12 mouse cellular contexts compared by ENCODE assay signal in the genomic region with DNA sequence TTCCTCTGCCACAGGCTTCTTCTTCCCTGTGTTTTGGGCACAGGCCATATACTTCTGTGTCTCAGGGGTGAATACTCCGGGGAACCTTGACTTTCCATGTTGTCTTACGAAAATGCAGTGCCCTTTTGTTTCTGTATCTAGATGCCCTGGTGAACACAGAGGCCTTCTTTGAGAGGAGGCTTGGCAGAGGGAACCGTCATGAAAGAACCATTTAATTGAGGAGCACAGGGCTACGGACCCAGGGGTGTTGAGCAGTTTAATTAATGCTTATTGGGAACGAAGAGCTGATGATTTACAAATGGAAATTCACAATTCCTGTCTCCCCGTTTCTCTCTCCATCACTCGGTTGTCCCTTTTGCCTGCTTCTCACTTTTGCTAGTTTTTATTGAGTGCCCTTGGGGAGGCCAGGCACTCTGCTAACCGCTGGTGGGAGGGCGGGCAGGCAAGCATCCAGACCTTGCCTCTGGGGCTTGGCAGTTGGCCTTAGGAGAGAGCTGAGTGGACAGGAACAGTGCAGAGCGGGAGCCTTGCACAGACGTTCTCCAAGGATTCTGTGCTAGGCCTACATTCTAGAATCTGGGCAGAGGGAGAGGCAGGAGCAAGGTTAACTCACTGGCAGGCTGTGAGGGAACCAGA. TPM values are rescaled to one million over a fixed set of nuclear protein-coding genes. Genes with fewer than 3 reads are reported as not detected.
A peak's percentile ranks its signal among the peaks of the same experiment; 100 is the strongest.
DNase-seq lines count a peak whose midpoint lies in the region; ATAC-seq and TF ChIP-seq lines count a peak whose summit lies in the region.
"Had no signal": no experiment of that assay in that cellular context is flagged by ENCODE, and none has a peak within 500 bp of the region (broad histone marks: within the 10 kb centered on the region; RNA-seq: fewer than 3 reads in every experiment).

No protein-coding gene starts in this region.

- H3K27ac ChIP-seq in forebrain, postnatal 0 days (ENCODE audit: low read depth, low read length) = no peak overlapping the region
- H3K27ac ChIP-seq in forebrain, embryonic 13.5 days = no peak overlapping the region
- no peak overlapping the region for H3K27ac ChIP-seq in midbrain, embryonic 11.5 days (ENCODE audit: low read depth, low read length)
- H3K27ac ChIP-seq in midbrain, embryonic 14.5 days (replicated peaks; ENCODE audit: low read depth, low read length) = no peak overlapping the region
- H3K27ac ChIP-seq in olfactory bulb, adult 2 months (ENCODE audit: insufficient read depth, low read depth, low read length) = peak overlapping the region; percentile 18; the same call in 1 of the 2 replicates
- H3K27ac ChIP-seq: liver, embryonic 13.5 days; neural tube, embryonic 12.5 days had no signal

- 52% methylated on average over 11 of the region's 11 CpGs for WGBS in forebrain, postnatal 0 days
- WGBS in forebrain, embryonic 13.5 days = 62% methylated on average over 11 of the region's 11 CpGs
- WGBS in midbrain, embryonic 11.5 days = 89% methylated on average over 11 of the region's 11 CpGs
- 77% methylated on average over 11 of the region's 11 CpGs for WGBS in midbrain, embryonic 14.5 days
- WGBS in olfactory bulb, adult 2 months = 66% methylated on average over 11 of the region's 11 CpGs

- no peak for TF ChIP-seq CTCF in forebrain, postnatal 0 days (IDR thresholded peaks at IDR 0.05; ENCODE audit: low read depth)
- TF ChIP-seq CTCF in olfactory bulb, adult 2 months (IDR thresholded peaks at IDR 0.05; ENCODE audit: insufficient read depth, low read depth, low read length) = no peak

- H3K4me3 ChIP-seq in forebrain, postnatal 0 days (ENCODE audit: low read depth, low read length) = no peak overlapping the region
- no peak overlapping the region for H3K4me3 ChIP-seq in forebrain, embryonic 13.5 days
- H3K4me3 ChIP-seq in midbrain, embryonic 11.5 days (ENCODE audit: low read depth, low read length) = no peak overlapping the region
- H3K4me3 ChIP-seq in midbrain, embryonic 14.5 days (replicated peaks; ENCODE audit: low read depth, low read length) = no peak overlapping the region
- no peak overlapping the region for H3K4me3 ChIP-seq in olfactory bulb, adult 2 months (ENCODE audit: insufficient read depth, low read depth, low read length)
- H3K4me3 ChIP-seq: liver, embryonic 13.5 days; neural tube, embryonic 12.5 days had no signal

- no peaks in the 10 kb centered on the region for H3K27me3 ChIP-seq in forebrain, postnatal 0 days (ENCODE audit: insufficient read depth, low read length)
- no peaks in the 10 kb centered on the region for H3K27me3 ChIP-seq in forebrain, embryonic 13.5 days
- H3K27me3 ChIP-seq in midbrain, embryonic 11.5 days (ENCODE audit: control insufficient read depth, insufficient read depth, low read length) = no peaks in the 10 kb centered on the region
- H3K27me3 ChIP-seq in midbrain, embryonic 14.5 days (ENCODE audit: control insufficient read depth, insufficient read depth, low read length) = no peaks in the 10 kb centered on the region
- H3K27me3 ChIP-seq: liver, embryonic 13.5 days had no signal

- H3K4me2 ChIP-seq in forebrain, postnatal 0 days (ENCODE audit: low read depth) = no peak overlapping the region
- H3K4me2 ChIP-seq in forebrain, embryonic 13.5 days = no peak overlapping the region
- H3K4me2 ChIP-seq in midbrain, embryonic 11.5 days = no peak overlapping the region
- no peak overlapping the region for H3K4me2 ChIP-seq in midbrain, embryonic 14.5 days (ENCODE audit: low read length)
- H3K4me2 ChIP-seq: liver, embryonic 13.5 days; neural tube, embryonic 12.5 days had no signal

- H3K36me3 ChIP-seq in forebrain, postnatal 0 days (ENCODE audit: insufficient read depth) = no peaks in the 10 kb centered on the region
- H3K36me3 ChIP-seq in forebrain, embryonic 13.5 days (ENCODE audit: poor library complexity, severe bottlenecking) = no peaks in the 10 kb centered on the region
- H3K36me3 ChIP-seq in midbrain, embryonic 11.5 days (ENCODE audit: control insufficient read depth, insufficient read depth, low read length) = no peaks in the 10 kb centered on the region
- H3K36me3 ChIP-seq in midbrain, embryonic 14.5 days (ENCODE audit: control insufficient read depth, insufficient read depth, low read length) = no peaks in the 10 kb centered on the region
- H3K36me3 ChIP-seq: liver, embryonic 13.5 days; neural tube, embryonic 12.5 days had no signal

- no peaks in the 10 kb centered on the region for H3K4me1 ChIP-seq in forebrain, postnatal 0 days (ENCODE audit: insufficient read depth)
- peaks cover 4% of the 10 kb centered on the region; the same call in 1 of the 2 replicates for H3K4me1 ChIP-seq in forebrain, embryonic 13.5 days
- no peaks in the 10 kb centered on the region for H3K4me1 ChIP-seq in midbrain, embryonic 11.5 days (ENCODE audit: control insufficient read depth, insufficient read depth, low read length)
- H3K4me1 ChIP-seq in midbrain, embryonic 14.5 days (ENCODE audit: control insufficient read depth, insufficient read depth, low read length) = no peaks in the 10 kb centered on the region
- 0 out of 2 replicates have a peak, but pooled peaks cover 3% of the 10 kb centered on the region for H3K4me1 ChIP-seq in olfactory bulb, adult 2 months (ENCODE audit: control insufficient read depth, insufficient read depth, low read length)
- H3K4me1 ChIP-seq: liver, embryonic 13.5 days; neural tube, embryonic 12.5 days had no signal

- peak; percentile 64 for ATAC-seq in forebrain, postnatal 0 days
- no peak for ATAC-seq in forebrain, embryonic 13.5 days
- ATAC-seq in midbrain, embryonic 11.5 days (ENCODE audit: low FRiP score) = no peak
- no peak for ATAC-seq in midbrain, embryonic 14.5 days (ENCODE audit: low FRiP score, low TSS enrichment)

- peak; percentile 29 for DNase-seq in forebrain, postnatal 0 days
- DNase-seq in midbrain, embryonic 11.5 days (ENCODE audit: low spot score, missing footprints) = peak; percentile 56
- no peak for DNase-seq in midbrain, embryonic 14.5 days
- DNase-seq in adrenal gland, postnatal 25 days = peak; percentile 60
- no peak for DNase-seq in thymus, postnatal 14 days
- no peak for DNase-seq in heart, adult 8-10 months (ENCODE audit: low spot score)
- DNase-seq: gastrocnemius, postnatal 25 days; heart, postnatal 4 days; liver, embryonic 13.5 days had no signal

- TF ChIP-seq POLR2A in olfactory bulb, adult 2 months (IDR thresholded peaks at IDR 0.05; ENCODE audit: insufficient read depth, low read depth, low read length) = no peak

- no peaks in the 10 kb centered on the region for H3K9me3 ChIP-seq in forebrain, postnatal 0 days (ENCODE audit: low read length)
- no peaks in the 10 kb centered on the region for H3K9me3 ChIP-seq in forebrain, embryonic 13.5 days (replicated peaks)
- H3K9me3 ChIP-seq in midbrain, embryonic 11.5 days (ENCODE audit: control insufficient read depth, low read length) = no peaks in the 10 kb centered on the region
- H3K9me3 ChIP-seq in midbrain, embryonic 14.5 days (ENCODE audit: control insufficient read depth, low read length) = no peaks in the 10 kb centered on the region
- H3K9me3 ChIP-seq: liver, embryonic 13.5 days; neural tube, embryonic 12.5 days had no signal

- no peak overlapping the region for H3K9ac ChIP-seq in forebrain, postnatal 0 days
- H3K9ac ChIP-seq in forebrain, embryonic 13.5 days = no peak overlapping the region
- no peak overlapping the region for H3K9ac ChIP-seq in midbrain, embryonic 11.5 days (ENCODE audit: low read length)
- H3K9ac ChIP-seq in midbrain, embryonic 14.5 days (replicated peaks; ENCODE audit: low read length) = no peak overlapping the region
- H3K9ac ChIP-seq: liver, embryonic 13.5 days; neural tube, embryonic 12.5 days had no signal

RNA-seq across cellular contexts. Expression of gene Lypd6b, which starts 18.4 kb away (rescaled TPM):
- total RNA-seq in forebrain, postnatal 0 days (2014; rRNA removed) = 18.6 and 23.3 TPM in 2 replicates
- polyA plus RNA-seq in forebrain, postnatal 0 days (2015; fragmentation: Nextera tagmentation; extraction: Ambion mirVana) = 18.0 and 22.2 TPM in 2 replicates
- polyA plus RNA-seq in forebrain, embryonic 13.5 days (2015; fragmentation: Nextera tagmentation; extraction: Ambion mirVana) = 3.0 and 3.1 TPM in 2 replicates
- 0.36 and 0.87 TPM in 2 replicates for polyA plus RNA-seq in midbrain, embryonic 11.5 days (2014; fragmentation: Nextera tagmentation; extraction: Ambion mirVana)
- polyA plus RNA-seq in midbrain, embryonic 14.5 days (2014; fragmentation: Nextera tagmentation; extraction: Ambion mirVana) = 8.7 and 9.7 TPM in 2 replicates
- 1.2 and 1.9 TPM in 2 replicates for total RNA-seq in adrenal gland, postnatal 25 days (2021)
- not detected in 2 replicates for polyA plus RNA-seq in olfactory bulb, adult 2 months (2012; ENCODE audit: insufficient read depth, insufficient read length, low replicate concordance, missing spikeins)
- under 1 TPM in 2 of 4 experiments, not detected in 2; 0.11 to 0.12 TPM for total RNA-seq in heart, adult 8-10 months (2022)
- total RNA-seq: gastrocnemius, postnatal 25 days had no signal
- polyA plus RNA-seq: liver, embryonic 13.5 days had no signal

Comparison
In these comparisons a context has a peak if more than half of its experiments do, and no peak if none do; other contexts are left out.
1. DNase-seq: peak in forebrain, postnatal 0 days (single experiment), midbrain, embryonic 11.5 days (single experiment) and adrenal gland, postnatal 25 days (single experiment); none in midbrain, embryonic 14.5 days (single experiment), thymus, postnatal 14 days (single experiment) and heart, adult 8-10 months (single experiment).